In the genomic region with DNA sequence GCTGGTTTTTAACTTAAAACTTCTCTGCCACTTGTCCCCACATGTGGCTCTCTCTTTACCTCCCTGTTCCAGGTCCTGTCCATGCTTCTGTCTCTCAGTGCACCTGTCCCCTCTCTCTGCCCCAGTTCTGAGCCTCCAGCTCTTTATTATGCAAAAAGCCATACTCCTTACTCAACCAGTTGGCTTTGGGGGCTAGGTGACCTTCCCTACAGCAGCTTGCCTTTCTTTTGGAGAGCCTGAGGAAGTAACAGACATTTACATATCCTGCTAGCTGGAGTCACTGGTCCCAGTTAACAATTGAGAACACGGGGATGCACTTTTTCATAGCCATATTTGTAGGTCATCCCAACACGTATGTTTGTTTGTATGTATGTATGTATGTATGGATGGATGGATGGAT, we compare ENCODE assay signal across 25 mouse cellular contexts.
"Had no signal": no experiment of that assay in that cellular context is flagged by ENCODE, and none has a peak within 500 bp of the region (broad histone marks: within the 10 kb centered on the region; RNA-seq: fewer than 3 reads in every experiment).

No protein-coding gene starts in this region.

- H3K36me3 ChIP-seq: embryonic facial prominence, embryonic 10.5 days; embryonic facial prominence, embryonic 12.5 days; embryonic facial prominence, embryonic 13.5 days; embryonic facial prominence, embryonic 15.5 days; forebrain, embryonic 10.5 days; forebrain, embryonic 12.5 days; forebrain, embryonic 15.5 days; heart, embryonic 10.5 days had no signal

- H3K9ac ChIP-seq: embryonic facial prominence, embryonic 12.5 days; embryonic facial prominence, embryonic 13.5 days; embryonic facial prominence, embryonic 15.5 days; forebrain, embryonic 12.5 days; forebrain, embryonic 13.5 days; forebrain, embryonic 15.5 days; forebrain, postnatal 0 days had no signal

- H3K4me1 ChIP-seq: forebrain, embryonic 12.5 days; forebrain, embryonic 13.5 days; forebrain, embryonic 15.5 days had no signal

- H3K9me3 ChIP-seq: embryonic facial prominence, embryonic 12.5 days; embryonic facial prominence, embryonic 13.5 days; embryonic facial prominence, embryonic 15.5 days; forebrain, embryonic 12.5 days; forebrain, embryonic 13.5 days; forebrain, embryonic 15.5 days had no signal

- H3K27me3 ChIP-seq: embryonic facial prominence, embryonic 12.5 days; embryonic facial prominence, embryonic 13.5 days; embryonic facial prominence, embryonic 15.5 days; forebrain, embryonic 13.5 days; forebrain, embryonic 15.5 days had no signal

- H3K4me3 ChIP-seq: embryonic facial prominence, embryonic 10.5 days; embryonic facial prominence, embryonic 12.5 days; embryonic facial prominence, embryonic 13.5 days; embryonic facial prominence, embryonic 15.5 days; erythroblast, embryonic 14.5 days; forebrain, embryonic 10.5 days; forebrain, embryonic 12.5 days; forebrain, embryonic 13.5 days; forebrain, embryonic 15.5 days; gastrocnemius, adult 2 months; heart, adult 2 months; heart, embryonic 10.5 days had no signal

- H3K27ac ChIP-seq: embryonic facial prominence, embryonic 10.5 days; embryonic facial prominence, embryonic 12.5 days; embryonic facial prominence, embryonic 13.5 days; embryonic facial prominence, embryonic 15.5 days; forebrain, embryonic 10.5 days; forebrain, embryonic 12.5 days; forebrain, embryonic 13.5 days; forebrain, embryonic 15.5 days; gastrocnemius, adult 2 months; heart, adult 2 months; heart, embryonic 10.5 days had no signal

- DNase-seq: cerebellum, adult 9-11 months; cerebellum, postnatal 10 days; cerebellum, postnatal 14 days; cerebellum, postnatal 25 days; cerebellum, postnatal 36 days; embryo, embryonic 11 days; forebrain, postnatal 0 days; gastrocnemius, adult 2 months; gastrocnemius, postnatal 10 days; gastrocnemius, postnatal 14 days; gastrocnemius, postnatal 25 days; gastrocnemius, postnatal 36 days; heart, adult 11 months; heart, adult 18-20 months; heart, adult 2 months had no signal
